In the genomic region with DNA sequence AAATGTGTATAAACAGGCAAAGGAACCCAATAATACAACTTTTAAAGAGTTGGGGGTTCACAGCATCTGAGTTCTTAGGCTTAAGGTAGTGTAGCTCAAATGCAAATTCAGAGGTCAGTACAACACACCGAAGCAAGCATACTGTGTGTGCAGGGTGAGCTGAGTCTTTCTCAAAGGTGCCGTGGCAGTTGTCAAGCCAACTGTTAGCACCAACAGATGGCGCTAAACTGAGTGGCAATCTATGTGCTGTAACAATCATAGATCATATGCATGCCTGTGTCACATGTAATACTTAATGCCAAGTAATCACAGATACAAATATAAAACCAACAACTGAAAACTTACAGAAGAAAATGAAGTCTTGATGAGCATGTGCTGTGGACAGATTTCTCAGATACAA, we compare ENCODE assay signal across 11 mouse cellular contexts. TPM values are rescaled to one million over a fixed set of nuclear protein-coding genes. Genes with fewer than 3 reads are reported as not detected.
DNase-seq lines count a peak whose midpoint lies in the region; ATAC-seq and TF ChIP-seq lines count a peak whose summit lies in the region.
"Had no signal": no experiment of that assay in that cellular context is flagged by ENCODE, and none has a peak within 500 bp of the region (broad histone marks: within the 10 kb centered on the region; RNA-seq: fewer than 3 reads in every experiment).

No protein-coding gene starts in this region.

- H3K27ac ChIP-seq in embryonic facial prominence, embryonic 11.5 days (replicated peaks; ENCODE audit: low read depth, low read length): no peak overlapping the region
- H3K27ac ChIP-seq in embryonic facial prominence, embryonic 10.5 days (replicated peaks): no peak overlapping the region
- H3K27ac ChIP-seq in lung, postnatal 0 days (ENCODE audit: low read length): no peak overlapping the region
- H3K27ac ChIP-seq in bone marrow, adult 2 months (ENCODE audit: control insufficient read depth, insufficient read depth, low read depth, low read length, poor library complexity): no peak overlapping the region

- no peak for TF ChIP-seq EP300 in lung, postnatal 0 days (IDR thresholded peaks at IDR 0.05)

- TF ChIP-seq CTCF in lung, postnatal 0 days (IDR thresholded peaks at IDR 0.05): peak; percentile 68
- peak; percentile 46; the same call in 1 of the 2 replicates for TF ChIP-seq CTCF in bone marrow, adult 2 months (IDR thresholded peaks at IDR 0.05; ENCODE audit: control insufficient read depth, insufficient read depth, low read length)

- no peaks in the 10 kb centered on the region for H3K27me3 ChIP-seq in embryonic facial prominence, embryonic 11.5 days (ENCODE audit: control insufficient read depth, insufficient read depth, low read length)
- no peaks in the 10 kb centered on the region for H3K27me3 ChIP-seq in embryonic facial prominence, embryonic 10.5 days (replicated peaks; ENCODE audit: low read depth, poor library complexity, severe bottlenecking)
- no peaks in the 10 kb centered on the region for H3K27me3 ChIP-seq in lung, postnatal 0 days (replicated peaks; ENCODE audit: insufficient read depth, low read length)
- H3K27me3 ChIP-seq: megakaryocyte, embryonic 14.5 days had no signal

- 69% methylated on average over 3 of the region's 3 CpGs for WGBS in embryonic facial prominence, embryonic 11.5 days
- 80% methylated on average over 3 of the region's 3 CpGs for WGBS in embryonic facial prominence, embryonic 10.5 days
- WGBS in lung, postnatal 0 days: 69% methylated on average over 3 of the region's 3 CpGs
- 66% methylated on average over 3 of the region's 3 CpGs for WGBS in bone marrow, adult 2 months

- H3K4me2 ChIP-seq in embryonic facial prominence, embryonic 11.5 days (ENCODE audit: low read depth, low read length): no peak overlapping the region
- H3K4me2 ChIP-seq in lung, postnatal 0 days (replicated peaks; ENCODE audit: low read depth, low read length): no peak overlapping the region

- no peak for ATAC-seq in embryonic facial prominence, embryonic 11.5 days (replicated peaks; ENCODE audit: insufficient number of reproducible peaks, low FRiP score, low TSS enrichment, low read depth)
- ATAC-seq in lung, postnatal 0 days: no peak
- ATAC-seq: forebrain, embryonic 16.5 days had no signal

- H3K9ac ChIP-seq in embryonic facial prominence, embryonic 11.5 days (replicated peaks; ENCODE audit: low read length): no peak overlapping the region
- H3K9ac ChIP-seq in lung, postnatal 0 days (replicated peaks; ENCODE audit: low read depth): no peak overlapping the region

- no peak for TF ChIP-seq POLR2A in bone marrow, adult 2 months (IDR thresholded peaks at IDR 0.05; ENCODE audit: borderline replicate concordance, control insufficient read depth, low read depth, low read length)

- DNase-seq in embryonic facial prominence, embryonic 11.5 days (ENCODE audit: low spot score): peak; percentile 26
- DNase-seq in embryonic facial prominence, embryonic 10.5 days (ENCODE audit: low spot score): no peak
- peak; percentile 33 for DNase-seq in lung, postnatal 0 days (ENCODE audit: low spot score)
- DNase-seq in lung, postnatal 14 days: no peak
- peak; percentile 15 for DNase-seq in mesoderm, embryonic 11.5 days (ENCODE audit: low read depth, low spot score)
- DNase-seq in layer of hippocampus, postnatal 36 days: no peak
- DNase-seq in adrenal gland, postnatal 25 days: no peak
- DNase-seq: heart, postnatal 14 days had no signal

- H3K36me3 ChIP-seq in embryonic facial prominence, embryonic 11.5 days (replicated peaks; ENCODE audit: control insufficient read depth, insufficient read depth, low read depth, low read length): no peaks in the 10 kb centered on the region; the same call in 1 of the 2 replicates
- H3K36me3 ChIP-seq in embryonic facial prominence, embryonic 10.5 days (replicated peaks): peaks cover 90% of the 10 kb centered on the region
- peaks cover 19% of the 10 kb centered on the region; the same call in 1 of the 2 replicates for H3K36me3 ChIP-seq in lung, postnatal 0 days (ENCODE audit: insufficient read depth, low read length)

- H3K4me1 ChIP-seq in embryonic facial prominence, embryonic 11.5 days (ENCODE audit: control insufficient read depth, insufficient read depth, low read length): no peaks in the 10 kb centered on the region
- no peaks in the 10 kb centered on the region for H3K4me1 ChIP-seq in embryonic facial prominence, embryonic 10.5 days
- no peaks in the 10 kb centered on the region for H3K4me1 ChIP-seq in lung, postnatal 0 days (ENCODE audit: insufficient read depth, low read depth, low read length)
- H3K4me1 ChIP-seq in bone marrow, adult 2 months (ENCODE audit: control insufficient read depth, insufficient read depth, low read length): no peaks in the 10 kb centered on the region
- H3K4me1 ChIP-seq: megakaryocyte, embryonic 14.5 days had no signal

- H3K9me3 ChIP-seq in embryonic facial prominence, embryonic 11.5 days (replicated peaks; ENCODE audit: control insufficient read depth, low read length): no peaks in the 10 kb centered on the region
- no peaks in the 10 kb centered on the region for H3K9me3 ChIP-seq in embryonic facial prominence, embryonic 10.5 days
- no peaks in the 10 kb centered on the region for H3K9me3 ChIP-seq in lung, postnatal 0 days (ENCODE audit: low read length)
- H3K9me3 ChIP-seq: megakaryocyte, embryonic 14.5 days had no signal

- no peak overlapping the region for H3K4me3 ChIP-seq in embryonic facial prominence, embryonic 11.5 days (ENCODE audit: low read depth, low read length)
- H3K4me3 ChIP-seq in embryonic facial prominence, embryonic 10.5 days: no peak overlapping the region
- H3K4me3 ChIP-seq in lung, postnatal 0 days (ENCODE audit: low read depth, low read length): no peak overlapping the region
- H3K4me3 ChIP-seq in bone marrow, adult 2 months (replicated peaks; ENCODE audit: control insufficient read depth, low read depth, low read length): no peak overlapping the region
- H3K4me3 ChIP-seq: megakaryocyte, embryonic 14.5 days had no signal

RNA-seq across cellular contexts. Expression of gene Rbl2, which starts 48.3 kb away (rescaled TPM):
- 11.1 and 11.8 TPM in 2 replicates for polyA plus RNA-seq in embryonic facial prominence, embryonic 11.5 days (2014; fragmentation: Nextera tagmentation; extraction: Ambion mirVana)
- 7.6 and 8.4 TPM in 2 replicates for polyA plus RNA-seq in embryonic facial prominence, embryonic 10.5 days (2016; fragmentation: Nextera tagmentation; extraction: Ambion mirVana)
- 13.7 and 13.8 TPM in 2 replicates for polyA plus RNA-seq in lung, postnatal 0 days (2015; fragmentation: Nextera tagmentation; extraction: Ambion mirVana)
- 8.2 and 17.0 TPM in 2 replicates for polyA plus RNA-seq in bone marrow, adult 2 months (2011; ENCODE audit: insufficient read depth, insufficient read length, low replicate concordance, missing spikeins)
- 10 to 100 TPM; 36.3 to 39.5 TPM for total RNA-seq in layer of hippocampus, postnatal 36 days (2021)
- 47.0 and 55.8 TPM in 2 replicates for total RNA-seq in adrenal gland, postnatal 25 days (2021)

Comparison
In these comparisons a context has a peak if more than half of its experiments do, and no peak if none do; other contexts are left out.
1. DNase-seq: peak in embryonic facial prominence, embryonic 11.5 days (single experiment), lung, postnatal 0 days (single experiment) and mesoderm, embryonic 11.5 days (single experiment); none in embryonic facial prominence, embryonic 10.5 days (single experiment), lung, postnatal 14 days (single experiment), layer of hippocampus, postnatal 36 days (0 of 2) and adrenal gland, postnatal 25 days (single experiment).